Mouse (Mus musculus) small intestine, adult 2 months (tissue): ENCODE results near the gene Camta1.

Source experiments
- CTCF ChIP-seq: fragments of 200-500 bp; IDR thresholded peaks from 2 replicates; pipeline ENCODE4 v1.5.1; 2012; ENCODE audit warnings: low read depth, mild to moderate bottlenecking, control low read depth, inconsistent platforms, low read length, moderate library complexity, mixed read lengths; ENCODE audit not compliant: insufficient replicate concordance, insufficient read length; ENCODE audit errors: extremely low read depth
- POLR2A ChIP-seq: fragments of 200-500 bp; IDR thresholded peaks from 2 replicates; pipeline ENCODE4 v1.6.1; 2012; ENCODE audit warnings: low read depth, mild to moderate bottlenecking, control low read depth, inconsistent platforms, low read length, moderate library complexity

- TF ChIP-seq POLR2A, result no peak
- TF ChIP-seq CTCF, result no peak
These were observed 682.0 kb downstream of the Camta1 start for GRCm38 (mm10) chr4:151179639-151180038.
